Mouse (Mus musculus): ENCODE results near the gene Syce1.
"Not testable (repeated sequence)": the region's sequence is repeated elsewhere in the genome, so short reads cannot be mapped to it uniquely, and the experiment has no call there.

The Syce1 gene

GRCm38 (mm10) chr7:140765888-140766739 lies 21.5 kb downstream of the Syce1 start:
- DNase-seq (ENCODE audit: low spot score in 2 of 2) = no peak

GRCm38 (mm10) chr7:140765391-140765790 lies 22.3 kb downstream of the Syce1 start:
- not testable (repeated sequence) for DNase-seq (ENCODE audit: low spot score in 2 of 2)

- peak in 1 of 2 experiments; percentile 30 for DNase-seq (ENCODE audit: low spot score in 2 of 2)
Measured at GRCm38 (mm10) chr7:140763447-140764020, 24.1 kb downstream of the Syce1 start, which contains the start of gene Cyp2e1. Cyp2e1 (plus strand) TSS chr7:140763739.

- DNase-seq (ENCODE audit: low spot score in 2 of 2) = no peak
Measured at GRCm38 (mm10) chr7:140760647-140761046, 27.0 kb downstream of the Syce1 start.

- no peak for DNase-seq (ENCODE audit: low spot score in 2 of 2)
Measured at GRCm38 (mm10) chr7:140756151-140756854, 31.3 kb downstream of the Syce1 start.

DNA sequence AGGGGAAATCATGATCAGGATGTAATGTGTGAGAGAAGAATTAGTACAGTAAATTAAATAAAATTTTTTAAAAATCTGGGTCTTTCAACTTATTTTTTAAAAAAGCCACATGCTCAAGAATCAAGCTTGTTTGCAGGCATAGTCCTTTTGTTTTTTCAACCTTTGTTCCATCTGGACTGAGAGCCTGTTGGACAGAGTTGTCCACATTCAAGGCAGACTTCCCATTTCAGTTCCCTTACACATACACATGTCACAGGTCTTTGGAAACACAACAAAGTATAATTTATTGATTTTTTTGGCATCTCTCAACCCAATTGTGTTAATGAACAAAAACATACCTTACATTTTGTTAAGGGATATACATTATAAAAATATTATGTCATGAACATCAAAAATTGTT lies 33.1 kb downstream of the Syce1 start:
- no peak for DNase-seq (ENCODE audit: low spot score in 2 of 2)

- DNase-seq (ENCODE audit: low spot score in 2 of 2) = no peak
Measured at GRCm38 (mm10) chr7:140748827-140749160, 38.9 kb downstream of the Syce1 start.

DNA sequence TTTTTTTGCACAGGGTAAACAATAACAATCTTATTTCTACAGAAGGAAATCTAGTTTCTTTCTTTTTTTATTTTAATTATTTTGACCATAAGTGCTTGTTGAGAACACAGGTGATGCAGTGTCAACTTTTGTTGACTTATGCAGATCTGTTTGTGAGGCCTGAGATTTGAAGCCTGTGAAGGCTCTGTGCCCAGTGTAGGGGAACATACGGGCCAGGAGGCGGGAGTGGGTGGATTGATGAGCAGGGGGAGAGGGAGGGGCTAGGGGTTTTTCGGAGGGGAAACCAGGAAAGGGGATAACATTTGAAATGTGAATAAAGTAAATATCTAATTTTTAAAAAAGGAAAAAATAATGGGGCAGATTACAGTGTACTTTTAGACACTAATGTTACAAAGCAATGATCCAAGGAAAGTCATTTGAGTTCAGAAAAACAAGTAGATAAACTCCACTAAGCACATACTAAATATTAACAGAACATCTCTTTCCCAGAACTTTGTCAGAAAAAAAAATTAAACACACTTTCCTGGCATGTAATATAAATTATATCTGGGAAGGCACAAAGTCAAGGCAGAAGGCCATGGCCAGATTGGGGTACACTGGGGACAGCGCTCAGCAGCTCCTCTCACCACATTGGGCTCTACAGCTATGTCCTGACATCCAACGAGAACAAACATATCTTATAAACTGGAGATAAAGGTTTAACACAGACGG lies 39.4 kb downstream of the Syce1 start:
- DNase-seq (ENCODE audit: low spot score in 2 of 2) = no peak

GRCm38 (mm10) chr7:140747402-140747801 lies 40.2 kb downstream of the Syce1 start:
- DNase-seq (ENCODE audit: low spot score in 2 of 2) = no peak

DNA sequence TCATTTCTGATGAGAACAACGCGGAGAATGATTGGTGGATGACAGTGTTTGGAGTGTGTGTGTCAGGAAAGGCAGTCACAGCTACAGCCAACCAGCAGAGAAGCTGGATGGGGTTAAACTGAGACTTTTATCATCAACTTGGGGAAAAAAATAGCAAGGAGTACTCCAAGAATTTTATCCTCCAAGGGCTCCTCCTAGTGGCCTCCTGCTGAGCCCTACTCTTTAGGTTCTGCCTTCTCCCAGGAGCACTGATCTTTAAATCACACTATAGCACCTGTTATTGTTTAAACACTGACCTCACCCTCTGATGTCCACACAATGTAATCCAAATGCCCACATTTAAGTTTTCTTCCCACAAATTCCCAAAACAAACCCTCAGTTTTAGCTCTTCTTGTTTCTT lies 54.5 kb downstream of the Syce1 start:
- no peak for DNase-seq (ENCODE audit: low spot score in 2 of 2)

Measured in urinary bladder, postnatal 36 days (tissue).